Mouse (Mus musculus) heart, postnatal 14 days (tissue): Measurements from ENCODE around the gene Syt17. TPM values are rescaled to one million over a fixed set of nuclear protein-coding genes. Genes with fewer than 3 reads are reported as not detected.
"Not testable (repeated sequence)": the region's sequence is repeated elsewhere in the genome, so short reads cannot be mapped to it uniquely, and the experiment has no call there.

Experiments
- DNase-seq, 2 experiments: peaks; one replicate each; pipeline ENCODE4 v3.0.0; 2021 to 2022
- intact Hi-C: fragments of 180-260 bp; cut with DNase I; formaldehyde crosslinking; loops from one replicate; pipeline ENCODE4 v1.15.1; 2025
- total RNA-seq, 2 experiments: library from RNA; stranded (reverse); gene quantifications; 2 replicates each; pipeline ENCODE4 v1.2.3; 2021

The Syt17 gene
- total RNA-seq, 2 experiments from 2014 or later, result 2.1 to 2.9 TPM

- DNase-seq, result no peak
- intact Hi-C loops, result no loop called here
Measured at GRCm38 (mm10) chr7:118399764-118400163, 48.3 kb downstream of the Syt17 start.

- intact Hi-C loops, result no loop called here
- no peak for DNase-seq
Measured at GRCm38 (mm10) chr7:118390705-118391104, 57.3 kb downstream of the Syt17 start.

- DNase-seq, result no peak
- intact Hi-C loops, result no loop called here
Measured at GRCm38 (mm10) chr7:118380996-118381395, 67.0 kb downstream of the Syt17 start.

GRCm38 (mm10) chr7:118380056-118380455 is 68.0 kb downstream of the Syt17 start:
- DNase-seq, result no peak
- intact Hi-C loops, result no loop called here

GRCm38 (mm10) chr7:118376590-118376989 is 71.4 kb downstream of the Syt17 start:
- DNase-seq, result peak; percentile 11 to 13
- intact Hi-C loops, result no loop called here

- intact Hi-C loops, result no loop called here
- DNase-seq, result peak; percentile 61 to 80
Measured at GRCm38 (mm10) chr7:118375341-118375740, 72.7 kb downstream of the Syt17 start.

- intact Hi-C loops, result no loop called here
- no peak for DNase-seq
Measured at GRCm38 (mm10) chr7:118371361-118371760, 76.7 kb downstream of the Syt17 start.

- intact Hi-C loops, result no loop called here
Measured at GRCm38 (mm10) chr7:118369705-118370104, 78.3 kb downstream of the Syt17 start.

GRCm38 (mm10) chr7:118365902-118366301 is 82.1 kb downstream of the Syt17 start:
- intact Hi-C loops, result no loop called here
- no peak for DNase-seq

More at GRCm38 (mm10) chr7:118369705-118370104, 78.3 kb downstream of the Syt17 start:
- no peak for DNase-seq

- intact Hi-C loops, result no loop called here
Measured at GRCm38 (mm10) chr7:118365251-118365650, 82.8 kb downstream of the Syt17 start.

GRCm38 (mm10) chr7:118364353-118365007 is 83.5 kb downstream of the Syt17 start:
- intact Hi-C loops, result no loop called here

More at GRCm38 (mm10) chr7:118365251-118365650, 82.8 kb downstream of the Syt17 start:
- no peak for DNase-seq

GRCm38 (mm10) chr7:118363587-118364233 is 84.3 kb downstream of the Syt17 start:
- no peak for DNase-seq
- intact Hi-C loops, result no loop called here

More at GRCm38 (mm10) chr7:118364353-118365007, 83.5 kb downstream of the Syt17 start:
- peak; percentile 25 to 43 for DNase-seq

GRCm38 (mm10) chr7:118362931-118363330 is 85.1 kb downstream of the Syt17 start:
- DNase-seq, result no peak
- intact Hi-C loops, result no loop called here

- no peak for DNase-seq
Measured at GRCm38 (mm10) chr7:118362258-118362657, 85.8 kb downstream of the Syt17 start.

GRCm38 (mm10) chr7:118358977-118359376 is 89.0 kb downstream of the Syt17 start:
- intact Hi-C loops, result no loop called here
- DNase-seq, result peak in 1 of 2 experiments; percentile 17

More at GRCm38 (mm10) chr7:118362258-118362657, 85.8 kb downstream of the Syt17 start:
- intact Hi-C loops, result no loop called here

GRCm38 (mm10) chr7:118356410-118357005 is 91.5 kb downstream of the Syt17 start:
- DNase-seq, intact Hi-C loops: not testable (repeated sequence)

- intact Hi-C loops, result no loop called here
- no peak for DNase-seq
Measured at GRCm38 (mm10) chr7:118350840-118351239, 97.2 kb downstream of the Syt17 start.

GRCm38 (mm10) chr7:118346943-118347342 is 101.1 kb downstream of the Syt17 start:
- intact Hi-C loops, result no loop called here
- DNase-seq, result no peak

- intact Hi-C loops, result no loop called here
- DNase-seq, result no peak
Measured at GRCm38 (mm10) chr7:118346432-118346831, 101.6 kb downstream of the Syt17 start.

GRCm38 (mm10) chr7:118345396-118345795 is 102.6 kb downstream of the Syt17 start:
- no peak for DNase-seq
- intact Hi-C loops, result no loop called here

GRCm38 (mm10) chr7:118344701-118345100 is 103.3 kb downstream of the Syt17 start:
- DNase-seq, result no peak
- intact Hi-C loops, result no loop called here
